Mouse (Mus musculus): ENCODE data around the gene Gm10057. TPM values are rescaled to one million over a fixed set of nuclear protein-coding genes. Genes with fewer than 3 reads are reported as not detected.
"Not testable (repeated sequence)": the region's sequence is repeated elsewhere in the genome, so short reads cannot be mapped to it uniquely, and the experiment has no call there.

The Gm10057 gene
- polyA plus RNA-seq (2015; fragmentation: Nextera tagmentation; extraction: Ambion mirVana) = not detected in 2 replicates

DNA sequence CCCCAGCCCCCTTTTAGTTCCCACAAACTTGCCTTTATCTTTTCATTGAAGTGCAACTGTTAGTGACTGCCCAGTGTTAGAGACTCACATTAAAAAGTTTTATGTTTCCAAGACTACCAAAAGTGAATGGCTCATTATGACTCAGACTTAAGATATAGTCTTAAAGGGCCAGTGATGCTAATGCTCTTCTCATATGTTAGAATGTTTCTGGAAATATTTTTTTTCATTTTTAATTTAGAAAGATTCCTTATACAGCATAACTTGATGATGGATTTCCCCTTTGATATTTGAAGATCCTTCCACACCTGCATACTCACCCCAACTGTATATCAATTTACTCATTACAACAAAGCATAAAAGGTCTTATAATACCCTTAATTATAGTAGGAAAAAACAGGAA lies at the start of gene Gm10057:
Gene Gm10057, minus strand, starts transcription at position 101 of the 400 bp plus-strand sequence.
- H3K9ac ChIP-seq; H3K27ac ChIP-seq; ATAC-seq (ENCODE audit: low read depth); H3K4me1 ChIP-seq (replicated peaks); H3K27me3 ChIP-seq; H3K4me2 ChIP-seq; H3K36me3 ChIP-seq; DNase-seq; H3K4me3 ChIP-seq (replicated peaks); H3K9me3 ChIP-seq (replicated peaks): not testable (repeated sequence)

DNA sequence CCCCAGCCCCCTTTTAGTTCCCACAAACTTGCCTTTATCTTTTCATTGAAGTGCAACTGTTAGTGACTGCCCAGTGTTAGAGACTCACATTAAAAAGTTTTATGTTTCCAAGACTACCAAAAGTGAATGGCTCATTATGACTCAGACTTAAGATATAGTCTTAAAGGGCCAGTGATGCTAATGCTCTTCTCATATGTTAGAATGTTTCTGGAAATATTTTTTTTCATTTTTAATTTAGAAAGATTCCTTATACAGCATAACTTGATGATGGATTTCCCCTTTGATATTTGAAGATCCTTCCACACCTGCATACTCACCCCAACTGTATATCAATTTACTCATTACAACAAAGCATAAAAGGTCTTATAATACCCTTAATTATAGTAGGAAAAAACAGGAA lies 21.1 kb downstream of the Gm10057 start, which contains the start of gene 4921511M17Rik:
Gene 4921511M17Rik, minus strand, starts transcription at position 101 of the 400 bp plus-strand sequence.
- H3K4me3 ChIP-seq (replicated peaks); H3K4me1 ChIP-seq (replicated peaks); H3K9ac ChIP-seq; H3K27me3 ChIP-seq; H3K9me3 ChIP-seq (replicated peaks); H3K36me3 ChIP-seq; H3K27ac ChIP-seq; H3K4me2 ChIP-seq; DNase-seq; ATAC-seq (ENCODE audit: low read depth): not testable (repeated sequence)

DNA sequence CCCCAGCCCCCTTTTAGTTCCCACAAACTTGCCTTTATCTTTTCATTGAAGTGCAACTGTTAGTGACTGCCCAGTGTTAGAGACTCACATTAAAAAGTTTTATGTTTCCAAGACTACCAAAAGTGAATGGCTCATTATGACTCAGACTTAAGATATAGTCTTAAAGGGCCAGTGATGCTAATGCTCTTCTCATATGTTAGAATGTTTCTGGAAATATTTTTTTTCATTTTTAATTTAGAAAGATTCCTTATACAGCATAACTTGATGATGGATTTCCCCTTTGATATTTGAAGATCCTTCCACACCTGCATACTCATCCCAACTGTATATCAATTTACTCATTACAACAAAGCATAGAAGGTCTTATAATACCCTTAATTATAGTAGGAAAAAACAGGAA lies 42.3 kb downstream of the Gm10057 start, which contains the start of gene Samt1:
Gene Samt1, minus strand, starts transcription at position 101 of the 400 bp plus-strand sequence.
- H3K27ac ChIP-seq; H3K36me3 ChIP-seq; H3K4me3 ChIP-seq (replicated peaks); ATAC-seq (ENCODE audit: low read depth); DNase-seq; H3K27me3 ChIP-seq; H3K9ac ChIP-seq; H3K4me1 ChIP-seq (replicated peaks); H3K9me3 ChIP-seq (replicated peaks); H3K4me2 ChIP-seq: not testable (repeated sequence)

Other genes starting within 250 kb of the Gm10057 start
- gene Spin2c, start 222.8 kb downstream of the Gm10057 start, polyA plus RNA-seq (2015; fragmentation: Nextera tagmentation; extraction: Ambion mirVana) = 2.5 and 4.2 TPM in 2 replicates
- gene Samt1, start 42.4 kb downstream of the Gm10057 start, polyA plus RNA-seq (2015; fragmentation: Nextera tagmentation; extraction: Ambion mirVana) = not detected in 2 replicates
- not detected in 2 replicates for gene 4921511M17Rik, start 21.2 kb downstream of the Gm10057 start, polyA plus RNA-seq (2015; fragmentation: Nextera tagmentation; extraction: Ambion mirVana)
- not detected in 2 replicates for gene Gm15140, start 65.6 kb upstream of the Gm10057 start, polyA plus RNA-seq (2015; fragmentation: Nextera tagmentation; extraction: Ambion mirVana)

Data from liver, embryonic 13.5 days (tissue).